Mouse (Mus musculus) bone marrow, adult 2 months (tissue): ENCODE measurements around the gene Stpg4. TPM values are rescaled to one million over a fixed set of nuclear protein-coding genes. Genes with fewer than 3 reads are reported as not detected.

Experiments
- H3K27ac ChIP-seq: fragments of 200-500 bp; 2 replicates; pipeline ENCODE4 v1.5.1; 2012; ENCODE audit warnings: low read depth, mild to moderate bottlenecking, control low read depth, inconsistent platforms, low read length; ENCODE audit not compliant: control insufficient read depth, poor library complexity, insufficient read depth
- H3K4me1 ChIP-seq: fragments of 200-500 bp; 2 replicates; pipeline ENCODE4 v1.6.1; 2011; ENCODE audit warnings: low read length; ENCODE audit not compliant: control insufficient read depth, insufficient read depth
- H3K4me3 ChIP-seq: fragments of 200-500 bp; replicated peaks from 2 replicates; pipeline ENCODE3; 2011; ENCODE audit warnings: mild to moderate bottlenecking, low read depth, low read length, control low read depth; ENCODE audit not compliant: control insufficient read depth
- CTCF ChIP-seq: fragments of 200-500 bp; IDR thresholded peaks from 2 replicates; pipeline ENCODE4 v1.5.1; 2011; ENCODE audit warnings: low read length, control low read depth; ENCODE audit not compliant: control insufficient read depth, insufficient read depth
- POLR2A ChIP-seq: fragments of 200-500 bp; IDR thresholded peaks from 2 replicates; pipeline ENCODE4 v1.6.1; 2011; ENCODE audit warnings: low read depth, mild to moderate bottlenecking, control low read depth, low read length, borderline replicate concordance; ENCODE audit not compliant: control insufficient read depth
- WGBS: fragments of 180-500 bp; shearing (Covaris S2); methylation state at CpG from one replicate; pipeline ENCODE4 v1.1.7; 2018; 5-methylcytosine and 5-hydroxymethylcytosine counted together
- polyA plus RNA-seq: library from polyadenylated mRNA; stranded (reverse); fragments of >200 nt; gene quantifications from 2 replicates; pipeline ENCODE4 v1.2.4, GENCODE M21; 2011; ENCODE audit warnings: low replicate concordance; ENCODE audit not compliant: missing spikeins, insufficient read depth, insufficient read length

The Stpg4 gene
- polyA plus RNA-seq, 1 experiment: not detected

- Histone ChIP-seq H3K27ac (no peak overlapping the region), H3K4me1 (no peaks in the 10 kb centered on the region), H3K4me3 (no peak overlapping the region)
- WGBS: 89% methylated on average over 4 of the region's 4 CpGs
- TF ChIP-seq CTCF (no peak), POLR2A (no peak)
These were observed 24.1 kb downstream of the Stpg4 start for GRCm38 (mm10) chr17:87403462-87403861.

DNA sequence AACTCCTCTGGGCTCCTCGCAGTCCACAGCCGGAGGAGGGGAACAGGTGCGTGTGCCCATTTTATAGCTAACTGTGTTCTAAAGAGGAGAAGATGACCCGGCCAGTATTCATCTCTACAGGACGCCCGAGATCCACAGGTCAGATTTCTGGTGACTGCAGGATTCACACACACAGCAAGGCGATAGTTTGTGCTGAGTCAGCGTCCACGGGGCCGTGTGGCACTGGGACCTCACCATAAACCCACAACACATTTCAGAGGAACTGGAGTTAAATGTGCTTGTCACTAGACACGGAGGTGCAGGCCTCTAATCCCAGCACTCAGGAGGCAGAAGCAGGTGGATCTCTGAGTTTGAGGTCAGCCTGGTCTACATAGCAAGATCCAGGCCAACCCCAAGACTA, 25.1 kb downstream of the Stpg4 start:
- TF ChIP-seq POLR2A: no peak
- no peak for TF ChIP-seq CTCF
- Histone ChIP-seq H3K27ac (no peak overlapping the region), H3K4me3 (no peak overlapping the region), H3K4me1 (no peaks in the 10 kb centered on the region)
- 66% methylated on average over 11 of the region's 11 CpGs for WGBS

DNA sequence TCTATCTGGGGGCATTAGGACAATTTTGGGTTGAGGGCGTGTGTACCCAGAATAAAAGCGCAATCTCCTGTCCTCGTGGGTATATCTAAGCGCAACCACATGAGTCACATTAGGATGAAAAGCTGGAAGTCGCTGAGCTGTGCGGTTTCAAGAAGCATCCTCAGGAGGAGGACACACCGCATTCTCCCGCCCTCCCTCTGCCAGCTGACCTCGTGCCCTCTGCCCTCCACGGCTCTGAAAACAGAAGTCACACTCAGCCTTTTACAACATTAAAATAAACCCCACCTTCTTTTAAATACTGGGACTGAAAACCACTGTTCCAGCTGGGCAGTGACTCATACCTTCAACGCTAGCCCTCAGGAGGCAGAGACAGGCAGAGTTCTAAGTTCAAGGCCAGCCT, 30.5 kb downstream of the Stpg4 start:
- no peaks in the 10 kb centered on the region; the same call in 1 of the 2 replicates for H3K4me1 ChIP-seq
- H3K27ac ChIP-seq: no peak overlapping the region
- 62% methylated on average over 11 of the region's 11 CpGs for WGBS
- no peak overlapping the region for H3K4me3 ChIP-seq
- no peak for TF ChIP-seq CTCF
- no peak for TF ChIP-seq POLR2A

GRCm38 (mm10) chr17:87391242-87391641, 36.3 kb downstream of the Stpg4 start:
- Histone ChIP-seq H3K27ac (no peak overlapping the region), H3K4me3 (no peak overlapping the region), H3K4me1 (peaks cover 3% of the 10 kb centered on the region)
- TF ChIP-seq CTCF: no peak
- TF ChIP-seq POLR2A: no peak
- 73% methylated on average over 7 of the region's 7 CpGs for WGBS

DNA sequence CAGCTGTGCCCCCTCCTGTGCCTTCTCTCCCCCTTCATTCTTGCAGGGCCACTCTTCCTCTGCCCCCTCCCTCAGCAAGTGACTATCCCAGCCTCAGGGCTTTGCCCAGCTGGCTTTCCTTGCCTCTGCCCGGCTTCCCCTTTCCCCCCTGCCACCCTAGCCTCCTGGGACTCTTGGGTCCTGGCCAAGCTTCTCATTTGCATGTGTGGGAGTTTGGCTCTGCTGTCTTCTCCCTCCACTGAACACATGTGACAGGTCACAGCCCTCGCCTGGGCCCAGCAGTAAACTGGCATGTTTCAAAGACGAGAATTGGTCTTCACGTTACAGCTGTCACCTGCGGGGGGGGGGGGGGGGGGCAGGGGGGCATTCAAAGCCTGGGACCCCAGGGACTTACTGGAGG, 40.5 kb downstream of the Stpg4 start:
- H3K27ac ChIP-seq: no peak overlapping the region
- H3K4me1 ChIP-seq: peaks cover 3% of the 10 kb centered on the region
- WGBS: 7% methylated on average over 5 of the region's 5 CpGs
- TF ChIP-seq CTCF (no peak), POLR2A (no peak)
- H3K4me3 ChIP-seq: no peak overlapping the region

- Histone ChIP-seq H3K27ac (no peak overlapping the region), H3K4me3 (no peak overlapping the region), H3K4me1 (peaks cover 3% of the 10 kb centered on the region)
- WGBS: 76% methylated on average over 3 of the region's 3 CpGs
- no peak for TF ChIP-seq CTCF
These were observed 41.7 kb downstream of the Stpg4 start for GRCm38 (mm10) chr17:87385835-87386234.

- WGBS: 91% methylated on average over 9 of the region's 9 CpGs
- Histone ChIP-seq H3K4me1 (no peaks in the 10 kb centered on the region), H3K4me3 (no peak overlapping the region), H3K27ac (no peak overlapping the region)
- TF ChIP-seq POLR2A: no peak
- no peak for TF ChIP-seq CTCF
These were observed 46.9 kb downstream of the Stpg4 start for GRCm38 (mm10) chr17:87380681-87381080.

DNA sequence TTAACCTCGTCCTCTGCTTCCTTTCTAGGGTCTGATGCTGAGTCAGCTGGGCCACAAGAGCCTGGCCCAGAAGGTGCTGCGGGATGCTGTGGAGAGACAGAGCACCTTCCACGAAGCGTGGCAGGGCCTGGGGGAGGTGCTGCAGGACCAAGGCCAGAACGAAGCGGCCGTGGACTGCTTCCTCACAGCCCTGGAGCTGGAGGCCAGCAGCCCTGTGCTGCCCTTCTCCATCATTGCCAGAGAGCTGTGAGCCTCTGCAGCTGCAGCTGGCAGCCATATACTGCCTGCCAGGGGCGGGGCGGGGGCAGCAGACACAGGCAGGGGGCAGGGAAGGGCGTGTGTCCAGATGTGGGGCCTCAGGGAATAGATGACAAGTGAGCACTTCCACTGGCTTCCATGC, 47.7 kb downstream of the Stpg4 start:
- 65% methylated on average over 10 of the region's 10 CpGs for WGBS
- Histone ChIP-seq H3K4me3 (no peak overlapping the region), H3K27ac (no peak overlapping the region), H3K4me1 (no peaks in the 10 kb centered on the region; the same call in 1 of the 2 replicates)
- TF ChIP-seq CTCF (no peak), POLR2A (no peak)

- TF ChIP-seq CTCF: no peak
- TF ChIP-seq POLR2A: no peak
- Histone ChIP-seq H3K27ac (no peak overlapping the region), H3K4me1 (no peaks in the 10 kb centered on the region; the same call in 1 of the 2 replicates), H3K4me3 (no peak overlapping the region)
- 70% methylated on average over 11 of the region's 11 CpGs for WGBS
These were observed 48.3 kb downstream of the Stpg4 start for GRCm38 (mm10) chr17:87379160-87379624.
